Mouse (Mus musculus) limb, embryonic 14.5 days (tissue): ENCODE data around the gene Cdc14b. TPM values are rescaled to one million over a fixed set of nuclear protein-coding genes. Genes with fewer than 3 reads are reported as not detected.
A peak's percentile ranks its signal among the peaks of the same experiment; 100 is the strongest.

Experiments used
- ATAC-seq: fragments of 200-750 bp; cut with Nextera tagmentation; 2 replicates; pipeline ENCODE4 v1.8.0; 2017; ENCODE audit warnings: low read depth, moderate number of reproducible peaks, moderate TSS enrichment; ENCODE audit not compliant: low FRiP score
- DNase-seq: peaks from one replicate; pipeline ENCODE4 v3.0.0-alpha.2; 2015; ENCODE audit warnings: low spot score
- H3K27ac ChIP-seq: fragments of 300-500 bp; sonication (generic); replicated peaks from 2 replicates; pipeline ENCODE4 v1.5.1; 2014; ENCODE audit warnings: low read depth, mild to moderate bottlenecking, low read length, moderate library complexity, mixed read lengths
- H3K27me3 ChIP-seq: fragments of 300-500 bp; sonication (generic); 2 replicates; pipeline ENCODE4 v1.6.1; 2014; ENCODE audit warnings: low read length, mixed read lengths; ENCODE audit not compliant: control insufficient read depth, insufficient read depth
- H3K36me3 ChIP-seq: fragments of 300-500 bp; sonication (generic); 2 replicates; pipeline ENCODE4 v1.6.1; 2014; ENCODE audit warnings: mild to moderate bottlenecking, low read length, moderate library complexity, mixed read lengths; ENCODE audit not compliant: control insufficient read depth, insufficient read depth
- H3K4me1 ChIP-seq: fragments of 300-500 bp; sonication (generic); 2 replicates; pipeline ENCODE4 v1.6.1; 2014; ENCODE audit warnings: antibody characterized with exemption, low read length, mixed read lengths; ENCODE audit not compliant: control insufficient read depth, insufficient read depth
- H3K4me2 ChIP-seq: fragments of 300-500 bp; sonication (generic); replicated peaks from 2 replicates; pipeline ENCODE4 v1.6.1; 2014; ENCODE audit warnings: low read depth, mild to moderate bottlenecking, low read length, moderate library complexity; ENCODE audit not compliant: severe bottlenecking
- H3K4me3 ChIP-seq: fragments of 300-500 bp; sonication (generic); replicated peaks from 2 replicates; pipeline ENCODE4 v1.5.1; 2014; ENCODE audit warnings: low read length
- H3K9ac ChIP-seq: fragments of 300-500 bp; sonication (generic); 2 replicates; pipeline ENCODE4 v1.6.1; 2014; ENCODE audit warnings: mild to moderate bottlenecking, low read depth, low read length, moderate library complexity; ENCODE audit not compliant: severe bottlenecking
- H3K9me3 ChIP-seq: fragments of 300-500 bp; sonication (generic); 2 replicates; pipeline ENCODE4 v1.6.1; 2016; ENCODE audit warnings: low read length; ENCODE audit not compliant: control insufficient read depth
- POLR2A ChIP-seq: fragments of 200-500 bp; IDR thresholded peaks from 2 replicates; pipeline ENCODE4 v1.8.0; 2012; ENCODE audit warnings: inconsistent platforms, mild to moderate bottlenecking, moderate library complexity, borderline replicate concordance; ENCODE audit not compliant: insufficient read depth, insufficient read length; ENCODE audit errors: extremely low read depth
- WGBS: fragments of 180-500 bp; shearing (Covaris S2); extraction: QIAGEN DNeasy Blood & Tissue Kit; methylation state at CpG from one replicate; pipeline ENCODE4 v1.1.7; 2014; 5-methylcytosine and 5-hydroxymethylcytosine counted together
- polyA plus RNA-seq, 2 experiments: library from polyadenylated mRNA; depleted of rRNA in 1 of 2; stranded (reverse) in 1 of 2; unstranded in 1 of 2; fragments of >200 nt; fragmentation: Nextera tagmentation in 1 of 2; extraction: Ambion mirVana in 1 of 2; gene quantifications; 2 replicates each; pipeline versions ENCODE4 v1.2.1 to v1.2.3; 2012 to 2014

The Cdc14b gene
- polyA plus RNA-seq, 2 experiments = 15.3 to 16.1 TPM

DNA sequence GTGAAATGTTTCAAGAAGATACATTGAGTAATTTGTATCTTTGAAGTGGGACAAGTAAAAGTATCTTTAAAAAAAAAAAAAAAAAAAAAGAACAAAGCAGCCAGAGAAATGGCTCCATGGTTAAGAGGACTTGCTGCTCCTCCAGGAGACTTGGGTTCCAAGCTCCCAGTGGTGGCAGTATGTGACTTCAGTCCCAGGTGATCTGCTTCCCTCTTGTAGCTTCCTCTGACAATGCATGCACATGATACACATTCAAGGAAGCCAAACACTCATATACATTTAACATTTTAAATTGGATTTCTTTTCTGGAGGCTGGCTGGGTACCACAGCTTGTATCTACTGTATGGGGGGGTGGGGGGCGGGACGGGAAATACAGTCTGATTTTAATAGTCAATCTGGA is 120.4 kb downstream of the Cdc14b start:
- Histone ChIP-seq H3K27ac (no peak overlapping the region), H3K36me3 (no peaks in the 10 kb centered on the region), H3K27me3 (no peaks in the 10 kb centered on the region), H3K9ac (no peak overlapping the region), H3K9me3 (no peaks in the 10 kb centered on the region), H3K4me2 (peak overlapping the region; percentile 65; the same call in 1 of the 2 replicates), H3K4me1 (peaks cover 17% of the 10 kb centered on the region), H3K4me3 (no peak overlapping the region)
- no peak for DNase-seq
- 44% methylated on average over 2 of the region's 2 CpGs for WGBS
- ATAC-seq = no peak
- no peak for TF ChIP-seq POLR2A

DNA sequence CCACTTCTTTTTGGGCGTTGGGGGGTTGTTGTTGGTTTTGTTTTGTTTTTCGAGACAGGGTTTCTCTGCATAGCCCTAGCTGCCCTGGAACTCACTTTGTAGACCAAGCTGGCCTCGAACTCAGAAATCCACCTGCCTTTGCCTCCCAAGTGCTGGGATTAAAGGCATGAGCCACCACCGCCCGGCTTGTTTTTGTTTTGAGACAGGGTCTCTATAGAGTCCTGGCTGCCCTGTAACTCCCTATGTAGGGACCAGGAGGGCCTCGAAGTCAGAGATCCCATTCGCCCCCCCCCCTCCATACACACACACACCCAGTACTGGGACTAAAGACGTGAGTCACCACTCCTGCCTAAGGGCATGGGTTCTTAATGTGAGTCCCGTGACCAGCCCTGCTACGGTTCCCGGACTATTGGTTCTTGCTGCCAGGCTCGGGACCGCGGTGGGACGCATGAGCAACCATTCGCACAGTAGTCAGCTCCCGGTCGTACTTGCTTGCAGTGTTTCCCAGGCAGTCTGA is 121.3 kb downstream of the Cdc14b start:
- Histone ChIP-seq H3K9ac (peak overlapping the region; percentile 36), H3K9me3 (no peaks in the 10 kb centered on the region), H3K36me3 (no peaks in the 10 kb centered on the region), H3K27me3 (no peaks in the 10 kb centered on the region), H3K4me1 (peaks cover 17% of the 10 kb centered on the region), H3K4me2 (peak overlapping the region; percentile 65), H3K4me3 (peak overlapping the region; percentile 89), H3K27ac (no peak overlapping the region; the same call in 1 of the 2 replicates)
- no peak for TF ChIP-seq POLR2A
- peak; percentile 68 for DNase-seq
- ATAC-seq = peak; percentile 7
- under 1% methylated on average over 16 of the region's 18 CpGs for WGBS

DNA sequence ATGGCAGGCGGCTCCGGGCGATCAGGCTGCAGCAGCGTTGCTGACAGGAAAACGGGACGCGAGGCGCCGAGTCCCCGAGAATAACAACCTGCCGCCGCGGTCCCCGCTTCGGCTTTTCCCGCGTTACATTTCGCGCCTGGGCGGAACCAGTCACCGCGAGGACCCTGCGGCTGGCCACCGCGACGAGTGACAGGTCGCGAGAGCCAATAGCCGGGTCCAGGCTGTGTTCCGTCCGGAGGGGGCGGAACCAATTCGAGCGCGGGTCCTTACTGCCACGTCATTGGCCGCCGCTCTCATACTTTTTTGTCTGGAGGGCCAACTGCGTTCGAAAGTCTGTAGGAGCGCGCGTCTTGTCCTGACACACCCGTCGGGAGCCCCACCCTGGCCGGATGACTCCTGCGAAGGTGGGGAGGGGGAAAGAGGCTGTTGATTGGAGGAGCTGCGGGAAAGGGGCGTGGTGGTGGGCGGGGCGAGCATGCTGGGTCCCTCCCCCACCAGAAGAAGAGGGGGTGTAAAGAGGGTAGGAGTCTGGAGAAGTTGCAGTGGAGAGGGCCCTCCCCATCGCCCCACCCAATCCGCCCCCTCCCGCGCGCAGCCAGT is 121.9 kb downstream of the Cdc14b start, which contains the start of gene Zfp367:
Gene Zfp367, minus strand, starts transcription at position 120 of the 600 bp plus-strand sequence.
- ATAC-seq (peak; percentile 94), DNase-seq (peak; percentile 99)
- peaks cover 17% of the 10 kb centered on the region for H3K4me1 ChIP-seq
- H3K27ac ChIP-seq = peak within 1 kb of the TSS; percentile 85
- peak within 1 kb of the TSS; percentile 85 for H3K4me2 ChIP-seq
- peak within 1 kb of the TSS; percentile 69 for H3K9ac ChIP-seq
- H3K36me3 ChIP-seq = no peaks in the 10 kb centered on the region
- WGBS = under 1% methylated on average over 55 of the region's 56 CpGs
- no peaks in the 10 kb centered on the region for H3K9me3 ChIP-seq
- H3K4me3 ChIP-seq = peak within 1 kb of the TSS; percentile 89
- 0 out of 2 replicates have a peak, but pooled peaks have one; percentile 48 for TF ChIP-seq POLR2A
- no peaks in the 10 kb centered on the region for H3K27me3 ChIP-seq

DNA sequence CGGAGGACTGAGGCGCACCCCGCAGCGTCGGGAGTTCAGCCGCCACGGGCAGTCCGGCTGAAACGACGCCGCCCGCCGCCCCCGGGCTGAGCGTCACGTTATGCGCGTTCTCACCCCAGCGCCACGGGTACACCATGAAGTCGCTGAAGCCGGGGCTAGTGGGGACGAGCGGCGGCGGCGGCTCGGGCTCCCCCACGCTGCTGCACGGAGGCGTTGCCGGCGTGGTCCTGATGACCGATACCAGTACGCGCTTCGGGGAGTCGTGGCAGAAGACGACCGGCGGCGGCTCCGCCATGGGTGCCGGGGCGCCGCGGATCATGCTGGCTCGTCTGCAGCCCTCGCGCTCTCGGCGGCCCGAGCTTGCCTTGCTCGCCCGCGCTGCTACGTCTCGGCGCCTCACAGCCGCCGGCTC is 122.4 kb downstream of the Cdc14b start:
- Histone ChIP-seq H3K27ac (peak overlapping the region; percentile 85), H3K4me1 (peaks cover 17% of the 10 kb centered on the region), H3K4me2 (peak overlapping the region; percentile 85), H3K36me3 (no peaks in the 10 kb centered on the region), H3K9ac (peak overlapping the region; percentile 69), H3K9me3 (no peaks in the 10 kb centered on the region), H3K27me3 (no peaks in the 10 kb centered on the region), H3K4me3 (peak overlapping the region; percentile 89)
- TF ChIP-seq POLR2A = no peak
- WGBS = under 1% methylated on average over 51 of the region's 61 CpGs
- no peak for DNase-seq
- peak; percentile 1; the same call in 1 of the 2 replicates for ATAC-seq

DNA sequence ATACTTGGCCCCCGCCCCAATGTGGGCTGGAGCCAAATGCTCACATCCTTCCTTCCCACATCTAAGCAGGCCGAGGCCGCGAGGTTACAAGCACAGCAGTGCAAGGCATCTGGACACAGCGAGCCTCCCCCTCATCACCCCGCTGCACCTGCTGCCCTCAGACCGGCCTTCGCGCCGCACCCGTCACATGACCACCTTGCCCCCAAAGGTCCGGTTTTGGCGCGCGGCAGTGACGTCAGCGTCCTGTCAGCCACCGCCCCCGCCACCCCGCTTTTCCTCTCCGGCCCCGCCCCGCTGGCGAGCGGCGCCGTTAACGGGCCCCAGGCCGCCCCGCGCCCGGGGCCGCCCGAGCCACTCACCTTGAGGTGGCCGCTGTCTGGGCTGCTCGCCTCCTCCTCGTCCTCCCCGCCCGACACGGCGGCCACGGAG is 122.8 kb downstream of the Cdc14b start:
- under 1% methylated on average over 26 of the region's 42 CpGs for WGBS
- Histone ChIP-seq H3K9ac (peak overlapping the region; percentile 69), H3K4me1 (peaks cover 17% of the 10 kb centered on the region), H3K4me3 (peak overlapping the region; percentile 89), H3K36me3 (no peaks in the 10 kb centered on the region), H3K9me3 (no peaks in the 10 kb centered on the region), H3K4me2 (peak overlapping the region; percentile 85), H3K27me3 (no peaks in the 10 kb centered on the region), H3K27ac (peak overlapping the region; percentile 85)
- peak; percentile 86 for DNase-seq
- no peak for TF ChIP-seq POLR2A
- peak; percentile 7 for ATAC-seq
